Mouse (Mus musculus) MEL (cell line): ENCODE measurements at regions not wholly inside any gene's neighbourhood (a gene's known extent, or its start where the extent isn't known, plus 50 kb on each side); places are given as distances from the start of the nearest gene placed in this dataset.

Experiments
- DNase-seq: peaks from one replicate; pipeline ENCODE4 v3.0.0; 2011; ENCODE audit warnings: low read depth, low spot score
- H3K27ac ChIP-seq: 2 replicates; pipeline ENCODE4 v1.5.1; 2012; ENCODE audit warnings: low read depth, mild to moderate bottlenecking, control low read depth, low read length, moderate library complexity; ENCODE audit not compliant: control insufficient read depth
- H3K27me3 ChIP-seq, 2 experiments: fragments of 150-350 bp in 1 of 2; sonication (generic) in 1 of 2; 2 replicates each; pipeline ENCODE4 v1.6.1; 2012; ENCODE audit warnings: low read length in 2 of 2, mild to moderate bottlenecking in 2 of 2, improper control_type of control experiment in 1 of 2, moderate library complexity in 1 of 2; ENCODE audit not compliant: insufficient read depth in 2 of 2, control insufficient read depth in 1 of 2
- H3K36me3 ChIP-seq, 2 experiments: 2 replicates each; pipeline ENCODE4 v1.6.1; 2012 to 2014; ENCODE audit warnings: low read length in 2 of 2, improper control_type of control experiment in 1 of 2, inconsistent platforms in 1 of 2, mild to moderate bottlenecking in 1 of 2; ENCODE audit not compliant: insufficient read depth in 2 of 2, control insufficient read depth in 1 of 2
- H3K4me1 ChIP-seq, 2 experiments: fragments of 150-350 bp in 1 of 2; sonication (generic) in 1 of 2; 2 replicates each; pipeline ENCODE4 v1.6.1; 2012; ENCODE audit warnings: low read length in 2 of 2, improper control_type of control experiment in 1 of 2, mild to moderate bottlenecking in 1 of 2; ENCODE audit not compliant: insufficient read depth in 2 of 2, control insufficient read depth in 1 of 2
- H3K4me3 ChIP-seq, 2 experiments: fragments of 150-350 bp in 1 of 2; sonication (generic) in 1 of 2; 2 replicates each; pipeline ENCODE4 v1.5.1; 2012; ENCODE audit warnings: low read depth in 2 of 2, low read length in 2 of 2, mild to moderate bottlenecking in 2 of 2, moderate library complexity in 2 of 2, control low read depth in 1 of 2, improper control_type of control experiment in 1 of 2; ENCODE audit not compliant: control insufficient read depth in 1 of 2, insufficient read depth in 1 of 2
- H3K79me2 ChIP-seq: 2 replicates; pipeline ENCODE4 v1.6.1; 2012; ENCODE audit warnings: mild to moderate bottlenecking, low read length, moderate library complexity; ENCODE audit not compliant: control insufficient read depth, poor library complexity, insufficient read depth
- H3K9ac ChIP-seq: 2 replicates; pipeline ENCODE4 v1.6.1; 2012; ENCODE audit warnings: low read depth, mild to moderate bottlenecking, control low read depth, low read length, moderate library complexity; ENCODE audit not compliant: control insufficient read depth, poor library complexity, severe bottlenecking
- H3K9me3 ChIP-seq: fragments of 150-350 bp; sonication (generic); replicated peaks from 2 replicates; pipeline ENCODE4 v1.6.1; 2012; ENCODE audit warnings: mild to moderate bottlenecking, low read length, improper control_type of control experiment, moderate library complexity; ENCODE audit not compliant: insufficient read depth
- BHLHE40 ChIP-seq: IDR thresholded peaks from 2 replicates; pipeline ENCODE4 v1.6.1; 2012; ENCODE audit warnings: low read depth, mild to moderate bottlenecking, inconsistent platforms, low read length, improper control_type of control experiment, borderline replicate concordance
- CHD1 ChIP-seq: IDR thresholded peaks from 2 replicates; pipeline ENCODE4 v1.6.1; 2012; ENCODE audit warnings: low read depth, mild to moderate bottlenecking, inconsistent platforms, low read length, improper control_type of control experiment
- E2F4 ChIP-seq: IDR thresholded peaks from 2 replicates; pipeline ENCODE4 v1.6.1; 2011; ENCODE audit warnings: low read depth, low read length, improper control_type of control experiment, borderline replicate concordance
- ELF1 ChIP-seq: IDR thresholded peaks from 2 replicates; pipeline ENCODE4 v1.6.1; 2014; ENCODE audit warnings: low read depth, mild to moderate bottlenecking, inconsistent platforms, low read length, improper control_type of control experiment, moderate library complexity
- EP300 ChIP-seq, 2 experiments: IDR thresholded peaks; 2 replicates each; pipeline ENCODE4 v1.6.1; 2011; ENCODE audit warnings: improper control_type of control experiment in 2 of 2, low read length in 2 of 2, low read depth in 1 of 2, mild to moderate bottlenecking in 1 of 2
- ETS1 ChIP-seq: IDR thresholded peaks from 2 replicates; pipeline ENCODE4 v1.6.1; 2012; ENCODE audit warnings: low read depth, mild to moderate bottlenecking, inconsistent platforms, low read length, improper control_type of control experiment, moderate library complexity
- GATA1 ChIP-seq: IDR thresholded peaks from 2 replicates; pipeline ENCODE4 v1.6.1; 2011; ENCODE audit warnings: low read depth, low read length, improper control_type of control experiment
- HCFC1 ChIP-seq: IDR thresholded peaks from 2 replicates; pipeline ENCODE4 v1.6.1; 2012; ENCODE audit warnings: low read depth, mild to moderate bottlenecking, inconsistent platforms, low read length, improper control_type of control experiment, moderate library complexity
- JUND ChIP-seq: IDR thresholded peaks from 2 replicates; pipeline ENCODE4 v1.6.1; 2011; ENCODE audit warnings: low read depth, mild to moderate bottlenecking, improper control_type of control experiment, low read length
- MAFK ChIP-seq: IDR thresholded peaks from 2 replicates; pipeline ENCODE4 v1.6.1; 2011; ENCODE audit warnings: low read depth, mild to moderate bottlenecking, low read length, improper control_type of control experiment, borderline replicate concordance
- MAZ ChIP-seq: IDR thresholded peaks from 2 replicates; pipeline ENCODE4 v1.6.1; 2012; ENCODE audit warnings: low read depth, mild to moderate bottlenecking, inconsistent platforms, low read length, improper control_type of control experiment
- MEF2A ChIP-seq: IDR thresholded peaks from 2 replicates; pipeline ENCODE4 v1.6.1; 2014; ENCODE audit warnings: low read depth, mild to moderate bottlenecking, inconsistent platforms, low read length, improper control_type of control experiment; ENCODE audit not compliant: poor library complexity, insufficient replicate concordance, severe bottlenecking; ENCODE audit errors: extremely low read depth
- MYB ChIP-seq: IDR thresholded peaks from 2 replicates; pipeline ENCODE4 v1.6.1; 2011; ENCODE audit warnings: mild to moderate bottlenecking, low read depth, low read length, improper control_type of control experiment
- POLR2AphosphoS5 ChIP-seq: IDR thresholded peaks from 2 replicates; pipeline ENCODE4 v1.6.1; 2012; ENCODE audit warnings: low read depth, borderline replicate concordance, mild to moderate bottlenecking, inconsistent platforms, low read length, moderate library complexity, mixed read lengths
- RAD21 ChIP-seq: IDR thresholded peaks from 2 replicates; pipeline ENCODE4 v1.6.1; 2011; ENCODE audit warnings: mild to moderate bottlenecking, low read depth, low read length, improper control_type of control experiment
- SMC3 ChIP-seq: IDR thresholded peaks from 2 replicates; pipeline ENCODE4 v1.6.1; 2011; ENCODE audit warnings: low read depth, low read length, improper control_type of control experiment
- TAL1 ChIP-seq: IDR thresholded peaks from 2 replicates; pipeline ENCODE4 v1.6.1; 2012; ENCODE audit warnings: mild to moderate bottlenecking, inconsistent platforms, low read length, moderate library complexity, mixed read lengths
- USF1 ChIP-seq: IDR thresholded peaks from 2 replicates; pipeline ENCODE4 v1.6.1; 2014; ENCODE audit warnings: low read depth, mild to moderate bottlenecking, inconsistent platforms, low read length, improper control_type of control experiment, moderate library complexity
- ZC3H11A ChIP-seq: IDR thresholded peaks from 2 replicates; pipeline ENCODE4 v1.6.1; 2012; ENCODE audit warnings: low read depth, mild to moderate bottlenecking, inconsistent platforms, low read length, improper control_type of control experiment
- ZMIZ1 ChIP-seq: IDR thresholded peaks from 2 replicates; pipeline ENCODE4 v1.6.1; 2012; ENCODE audit warnings: low read depth, mild to moderate bottlenecking, inconsistent platforms, low read length, improper control_type of control experiment, moderate library complexity

DNA sequence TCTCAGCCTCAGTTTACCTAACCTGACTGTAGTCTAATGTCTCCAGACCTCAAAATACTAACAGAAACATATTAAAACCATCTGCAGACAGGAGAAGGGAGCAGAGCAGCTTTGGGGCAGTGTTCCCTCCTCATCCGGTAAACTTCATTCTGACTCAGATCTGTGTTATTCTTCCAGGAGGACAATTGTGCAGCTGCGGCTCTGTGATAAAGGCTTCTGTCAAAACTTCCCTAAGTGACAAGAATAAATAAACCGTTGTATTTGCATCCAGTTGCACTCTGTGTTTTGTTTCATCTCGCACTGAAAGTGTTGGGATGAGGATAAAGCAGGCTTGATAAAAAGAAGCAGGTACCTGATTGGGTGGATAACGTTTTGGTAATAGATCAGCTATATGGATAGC lies 585.8 kb downstream of the Tmem114 start:
- Histone ChIP-seq H3K79me2 (no peaks in the 10 kb centered on the region), H3K4me3 (no peak overlapping the region), H3K4me1 (no peaks in the 10 kb centered on the region), H3K9ac (no peak overlapping the region), H3K36me3 (no peaks in the 10 kb centered on the region), H3K27me3 (no peaks in the 10 kb centered on the region)
- no peak for DNase-seq
- TF ChIP-seq TAL1 (no peak), MAZ (no peak), ZC3H11A (no peak), EP300 (IDR thresholded peaks at IDR 0.05; ENCODE audit: low read depth in 1 of 2, low read length in 2 of 2) (no peak), BHLHE40 (no peak), HCFC1 (no peak), USF1 (no peak), ELF1 (no peak), E2F4 (no peak), SMC3 (no peak), MYB (no peak), POLR2AphosphoS5 (no peak), MAFK (no peak), JUND (no peak), ETS1 (no peak), MEF2A (no peak), RAD21 (no peak)
- TF ChIP-seq, all 39 proteins: peak for 0
- H3K27ac ChIP-seq, result no peak overlapping the region
- H3K9me3 ChIP-seq, result no peaks in the 10 kb centered on the region

DNA sequence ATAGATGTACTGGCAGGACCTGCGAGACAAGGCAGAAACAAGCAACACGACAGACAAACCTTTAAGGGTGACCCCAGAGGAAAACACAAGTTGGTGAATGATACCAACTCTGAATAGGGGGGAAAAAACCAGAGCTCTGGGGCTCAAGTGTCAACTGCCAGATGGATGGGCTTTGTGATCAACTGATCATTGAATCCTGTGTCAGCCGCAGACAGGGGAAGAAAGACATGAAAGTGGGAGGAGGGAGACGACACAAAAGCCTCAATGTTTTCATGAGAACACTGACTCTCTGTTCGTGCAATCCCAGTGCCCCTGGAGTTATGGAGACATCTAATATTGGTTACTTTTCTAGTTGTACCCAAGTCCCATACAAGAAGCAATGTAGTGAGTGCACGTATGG lies 593.8 kb downstream of the Tmem114 start:
- no peak overlapping the region for H3K27ac ChIP-seq
- H3K9ac ChIP-seq, result no peak overlapping the region
- H3K36me3 ChIP-seq, result no peaks in the 10 kb centered on the region
- TF ChIP-seq ZMIZ1 (no peak), CHD1 (no peak), GATA1 (no peak), EP300 (IDR thresholded peaks at IDR 0.05; ENCODE audit: low read depth in 1 of 2, low read length in 2 of 2) (no peak)
- TF ChIP-seq, all 39 proteins: peak for 0
- Histone ChIP-seq H3K9me3 (no peaks in the 10 kb centered on the region), H3K4me1 (no peaks in the 10 kb centered on the region), H3K79me2 (no peaks in the 10 kb centered on the region), H3K4me3 (no peak overlapping the region), H3K27me3 (no peaks in the 10 kb centered on the region)
- no peak for DNase-seq
